Comparison of ENCODE assay signal across 9 mouse cellular contexts in genomic region chr2:165112149-165112548, GRCm38 (mm10). TPM values are rescaled to one million over a fixed set of nuclear protein-coding genes. Genes with fewer than 3 reads are reported as not detected.
DNase-seq lines count a peak whose midpoint lies in the region; ATAC-seq and TF ChIP-seq lines count a peak whose summit lies in the region.
"Had no signal": no experiment of that assay in that cellular context is flagged by ENCODE, and none has a peak within 500 bp of the region (broad histone marks: within the 10 kb centered on the region; RNA-seq: fewer than 3 reads in every experiment).

No protein-coding gene starts in this region.

- TF ChIP-seq CTCF in heart, adult 2 months (IDR thresholded peaks at IDR 0.05) = peak; percentile 89

- H3K9ac ChIP-seq in heart, adult 2 months (ENCODE audit: low read depth, low read length) = no peak overlapping the region
- H3K9ac ChIP-seq in limb, embryonic 13.5 days = no peak overlapping the region
- no peak overlapping the region for H3K9ac ChIP-seq in midbrain, embryonic 15.5 days

- peak overlapping the region; percentile 23; the same call in 1 of the 2 replicates for H3K4me2 ChIP-seq in limb, embryonic 13.5 days (replicated peaks)
- H3K4me2 ChIP-seq in midbrain, embryonic 15.5 days = peak overlapping the region; percentile 34; the same call in 1 of the 2 replicates

- TF ChIP-seq POLR2A in heart, adult 2 months (IDR thresholded peaks at IDR 0.05; ENCODE audit: insufficient read depth, low read depth, low read length) = no peak

- peak; percentile 75 for ATAC-seq in limb, embryonic 13.5 days (ENCODE audit: low FRiP score, low read depth)
- ATAC-seq in midbrain, embryonic 15.5 days (replicated peaks) = peak; percentile 60

- peaks cover 23% of the 10 kb centered on the region for H3K27me3 ChIP-seq in heart, adult 2 months (ENCODE audit: control insufficient read depth, insufficient read depth, low read length)
- H3K27me3 ChIP-seq in limb, embryonic 13.5 days = peaks cover 97% of the 10 kb centered on the region
- peaks cover 47% of the 10 kb centered on the region for H3K27me3 ChIP-seq in midbrain, embryonic 15.5 days (replicated peaks)

- intact Hi-C loops in heart, adult 2 months (cut with DNase I) = loop anchor here (1.0 to 2.0 kb wide), 2 partner anchors 37 to 159 kb away; no protein-coding TSS in a partner anchor

- TF ChIP-seq EP300 in heart, adult 2 months (IDR thresholded peaks at IDR 0.05; ENCODE audit: insufficient read depth, low read depth, low read length) = no peak

- no peak overlapping the region for H3K4me3 ChIP-seq in heart, adult 2 months
- H3K4me3 ChIP-seq in limb, embryonic 13.5 days = peak overlapping the region; percentile 11; the same call in 1 of the 2 replicates
- H3K4me3 ChIP-seq in midbrain, embryonic 15.5 days = peak overlapping the region; percentile 20

- H3K4me1 ChIP-seq in heart, adult 2 months (ENCODE audit: control insufficient read depth, insufficient read depth, low read length) = no peaks in the 10 kb centered on the region
- 0 out of 2 replicates have a peak, but pooled peaks cover 5% of the 10 kb centered on the region for H3K4me1 ChIP-seq in limb, embryonic 13.5 days
- 0 out of 2 replicates have a peak, but pooled peaks cover 9% of the 10 kb centered on the region for H3K4me1 ChIP-seq in midbrain, embryonic 15.5 days

- 1% methylated on average over 54 of the region's 54 CpGs for WGBS in heart, adult 2 months
- WGBS in limb, embryonic 13.5 days = under 1% methylated on average over 48 of the region's 54 CpGs
- WGBS in midbrain, embryonic 15.5 days = 2% methylated on average over 54 of the region's 54 CpGs

- DNase-seq in adrenal gland, postnatal 14 days = peak; percentile 94
- peak; percentile 94 for DNase-seq in embryo, embryonic 11 days
- peak; percentile 78 to 85 for DNase-seq in heart, adult 2 months
- DNase-seq in kidney, adult 18-20 months = peak; percentile 84
- peak; percentile 54 for DNase-seq in spleen, adult 12 weeks (ENCODE audit: low spot score)
- DNase-seq in adipocyte (ENCODE audit: low spot score) = no peak

- no peaks in the 10 kb centered on the region for H3K36me3 ChIP-seq in heart, adult 2 months (ENCODE audit: control insufficient read depth, insufficient read depth, low read length)
- no peaks in the 10 kb centered on the region for H3K36me3 ChIP-seq in limb, embryonic 13.5 days
- H3K36me3 ChIP-seq in midbrain, embryonic 15.5 days (replicated peaks) = no peaks in the 10 kb centered on the region

- no peaks in the 10 kb centered on the region for H3K9me3 ChIP-seq in limb, embryonic 13.5 days
- H3K9me3 ChIP-seq in midbrain, embryonic 15.5 days = no peaks in the 10 kb centered on the region

- H3K27ac ChIP-seq in heart, adult 2 months = no peak overlapping the region
- H3K27ac ChIP-seq in limb, embryonic 13.5 days = no peak overlapping the region
- H3K27ac ChIP-seq in midbrain, embryonic 15.5 days = no peak overlapping the region

- H3K79me2 ChIP-seq in heart, adult 2 months (replicated peaks; ENCODE audit: control insufficient read depth, insufficient read depth, low read length) = no peaks in the 10 kb centered on the region

RNA-seq across cellular contexts. Expression of gene 1700025C18Rik, which starts 21.6 kb away (rescaled TPM):
- not detected in 2 replicates for total RNA-seq in adrenal gland, postnatal 14 days (2021)
- not detected for total RNA-seq in heart, adult 2 months (2021)
- not detected in 2 replicates for polyA plus RNA-seq in heart, adult 2 months (2012; rRNA removed)
- polyA plus RNA-seq in limb, embryonic 13.5 days (2015; fragmentation: Nextera tagmentation; extraction: Ambion mirVana) = not detected in 2 replicates
- not detected in 2 replicates for polyA plus RNA-seq in midbrain, embryonic 15.5 days (2015; fragmentation: Nextera tagmentation; extraction: Ambion mirVana)
- total RNA-seq: left cerebral cortex, adult 8-10 months had no signal

RNA-seq across cellular contexts. Expression of gene Cd40, which starts 56.7 kb away (rescaled TPM):
- total RNA-seq in adrenal gland, postnatal 14 days (2021) = 3.3 and 6.5 TPM in 2 replicates
- total RNA-seq in heart, adult 2 months (2021) = 1 to 10 TPM; 2.0 to 2.2 TPM
- 4.6 and 7.1 TPM in 2 replicates for polyA plus RNA-seq in heart, adult 2 months (2012; rRNA removed)
- 7.5 and 8.4 TPM in 2 replicates for polyA plus RNA-seq in limb, embryonic 13.5 days (2015; fragmentation: Nextera tagmentation; extraction: Ambion mirVana)
- 5.5 and 6.3 TPM in 2 replicates for polyA plus RNA-seq in midbrain, embryonic 15.5 days (2015; fragmentation: Nextera tagmentation; extraction: Ambion mirVana)
